Mouse (Mus musculus): ENCODE data around the gene Sord. TPM values are rescaled to one million over a fixed set of nuclear protein-coding genes. Genes with fewer than 3 reads are reported as not detected.

The Sord gene
- polyA plus RNA-seq, 1 experiment from 2014 or later = 49.9 TPM

DNA sequence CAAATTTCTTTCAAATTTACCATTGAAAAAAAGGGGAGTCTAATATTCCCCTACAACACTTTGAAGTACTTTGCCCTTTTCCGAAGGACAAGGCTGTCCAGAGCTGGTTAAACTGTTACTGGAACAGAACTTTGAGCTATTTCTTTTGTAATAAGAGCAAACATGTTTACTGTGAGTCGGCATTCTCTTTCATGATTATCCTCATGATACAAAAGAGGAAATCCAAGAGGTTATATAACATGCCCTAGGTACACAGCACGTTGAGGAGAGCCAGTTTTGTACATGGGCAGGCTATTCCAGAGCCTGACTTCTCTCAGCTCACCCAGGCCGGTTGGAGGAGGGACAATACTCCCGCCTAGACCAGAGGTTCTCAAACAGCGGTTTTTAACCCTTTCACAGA is 7.4 kb downstream of the Sord start:
- peak; percentile 70; the same call in 1 of the 2 replicates for ATAC-seq (ENCODE audit: insufficient read depth, low FRiP score, low read depth)
- H3K4me1 ChIP-seq = no peaks in the 10 kb centered on the region
- H3K4me2 ChIP-seq = no peak overlapping the region
- no peaks in the 10 kb centered on the region for H3K9me3 ChIP-seq
- 47% methylated on average over 6 of the region's 6 CpGs for WGBS
- no peak overlapping the region for H3K9ac ChIP-seq
- no peak overlapping the region for H3K4me3 ChIP-seq (replicated peaks)
- H3K27ac ChIP-seq = no peak overlapping the region
- H3K27me3 ChIP-seq (replicated peaks) = no peaks in the 10 kb centered on the region
- H3K36me3 ChIP-seq = no peaks in the 10 kb centered on the region

DNA sequence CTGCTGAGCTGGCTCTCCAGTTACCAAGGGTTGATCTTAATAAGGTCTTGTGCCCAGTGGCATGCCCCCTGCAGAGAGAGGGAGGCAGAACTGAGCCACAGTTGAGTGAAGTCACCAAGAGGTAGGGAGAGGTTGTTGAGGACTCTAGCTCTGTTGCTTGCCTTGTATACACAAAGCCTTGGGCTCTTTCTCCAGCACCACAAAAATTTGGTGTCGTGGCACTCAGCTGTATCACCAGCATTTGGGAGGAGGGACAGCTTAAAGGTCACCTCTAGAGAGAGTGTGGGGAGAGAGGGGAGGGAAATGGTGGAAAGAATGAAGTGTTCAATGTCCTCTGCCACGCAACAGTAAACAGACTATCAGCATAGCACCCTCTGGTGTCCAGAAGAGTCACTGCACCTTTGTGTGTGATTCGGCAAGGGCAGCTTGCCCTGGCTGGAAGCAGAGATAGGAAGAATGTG is 9.2 kb downstream of the Sord start:
- Histone ChIP-seq H3K27ac (no peak overlapping the region), H3K9ac (no peak overlapping the region), H3K27me3 (replicated peaks) (no peaks in the 10 kb centered on the region), H3K4me2 (no peak overlapping the region), H3K9me3 (no peaks in the 10 kb centered on the region), H3K4me3 (replicated peaks) (no peak overlapping the region), H3K36me3 (no peaks in the 10 kb centered on the region), H3K4me1 (no peaks in the 10 kb centered on the region)
- WGBS = 1% methylated on average over 3 of the region's 3 CpGs
- ATAC-seq (ENCODE audit: insufficient read depth, low FRiP score, low read depth) = peak; percentile 27; the same call in 1 of the 2 replicates

- WGBS = 83% methylated on average over 10 of the region's 10 CpGs
- H3K4me1 ChIP-seq = no peaks in the 10 kb centered on the region
- no peaks in the 10 kb centered on the region for H3K27me3 ChIP-seq (replicated peaks)
- H3K36me3 ChIP-seq = no peaks in the 10 kb centered on the region
- ATAC-seq (ENCODE audit: insufficient read depth, low FRiP score, low read depth) = no peak
- H3K9me3 ChIP-seq = no peaks in the 10 kb centered on the region
- H3K9ac ChIP-seq = no peak overlapping the region
- H3K4me3 ChIP-seq (replicated peaks) = no peak overlapping the region
- H3K27ac ChIP-seq = no peak overlapping the region
- H3K4me2 ChIP-seq = no peak overlapping the region
Observed at GRCm38 (mm10) chr2:122247786-122248185, 13.2 kb downstream of the Sord start.

- Histone ChIP-seq H3K27me3 (replicated peaks) (no peaks in the 10 kb centered on the region), H3K27ac (no peak overlapping the region), H3K9ac (no peak overlapping the region), H3K9me3 (no peaks in the 10 kb centered on the region), H3K4me3 (replicated peaks) (no peak overlapping the region), H3K4me2 (no peak overlapping the region), H3K4me1 (no peaks in the 10 kb centered on the region), H3K36me3 (no peaks in the 10 kb centered on the region)
- no peak for ATAC-seq (ENCODE audit: insufficient read depth, low FRiP score, low read depth)
- WGBS = 90% methylated on average over 5 of the region's 5 CpGs
Observed at GRCm38 (mm10) chr2:122255997-122256396, 21.4 kb downstream of the Sord start.

GRCm38 (mm10) chr2:122260729-122261128 is 26.2 kb downstream of the Sord start:
- H3K27ac ChIP-seq = no peak overlapping the region; the same call in 1 of the 2 replicates
- no peaks in the 10 kb centered on the region for H3K9me3 ChIP-seq
- H3K4me2 ChIP-seq = no peak overlapping the region
- 0 out of 2 replicates have a peak, but pooled peaks have one; percentile 48 for ATAC-seq (ENCODE audit: insufficient read depth, low FRiP score, low read depth)
- 74% methylated on average over 5 of the region's 5 CpGs for WGBS
- no peak overlapping the region for H3K9ac ChIP-seq
- no peaks in the 10 kb centered on the region for H3K4me1 ChIP-seq
- H3K4me3 ChIP-seq (replicated peaks) = no peak overlapping the region
- no peaks in the 10 kb centered on the region for H3K36me3 ChIP-seq
- H3K27me3 ChIP-seq (replicated peaks) = no peaks in the 10 kb centered on the region

DNA sequence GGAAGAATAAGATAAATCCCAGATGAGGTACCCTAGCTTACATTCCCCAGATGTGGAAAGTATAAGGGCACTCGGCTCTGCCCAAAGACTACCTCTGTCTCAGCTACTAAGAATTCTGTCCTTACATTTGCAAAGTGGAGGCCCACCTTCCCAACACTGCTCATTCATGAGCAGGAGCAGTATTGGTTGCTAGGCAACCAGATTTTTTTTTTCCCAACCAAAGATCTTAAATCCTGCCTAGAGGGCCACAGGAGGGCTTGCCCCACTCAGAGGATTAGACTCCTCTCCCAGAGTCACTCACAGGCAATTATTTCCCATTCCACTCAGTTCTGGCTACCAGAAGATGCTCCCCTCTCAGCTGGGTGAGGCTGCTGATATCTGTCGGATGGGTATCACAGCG is 30.1 kb downstream of the Sord start:
- Histone ChIP-seq H3K4me3 (replicated peaks) (no peak overlapping the region), H3K4me2 (no peak overlapping the region), H3K27ac (no peak overlapping the region), H3K27me3 (replicated peaks) (no peaks in the 10 kb centered on the region), H3K4me1 (no peaks in the 10 kb centered on the region), H3K9ac (no peak overlapping the region), H3K36me3 (no peaks in the 10 kb centered on the region), H3K9me3 (no peaks in the 10 kb centered on the region)
- 73% methylated on average over 3 of the region's 3 CpGs for WGBS
- ATAC-seq (ENCODE audit: insufficient read depth, low FRiP score, low read depth) = no peak

- Histone ChIP-seq H3K36me3 (no peaks in the 10 kb centered on the region), H3K9me3 (no peaks in the 10 kb centered on the region), H3K4me2 (no peak overlapping the region), H3K9ac (no peak overlapping the region), H3K4me1 (no peaks in the 10 kb centered on the region), H3K4me3 (replicated peaks) (no peak overlapping the region), H3K27ac (peak overlapping the region; percentile 59), H3K27me3 (replicated peaks) (no peaks in the 10 kb centered on the region)
- 82% methylated on average over 7 of the region's 7 CpGs for WGBS
- peak; percentile 86 for ATAC-seq (ENCODE audit: insufficient read depth, low FRiP score, low read depth)
Observed at GRCm38 (mm10) chr2:122266407-122267193, 32.1 kb downstream of the Sord start.

GRCm38 (mm10) chr2:122278769-122279168 is 44.2 kb downstream of the Sord start:
- Histone ChIP-seq H3K36me3 (no peaks in the 10 kb centered on the region), H3K9ac (no peak overlapping the region), H3K27ac (no peak overlapping the region), H3K9me3 (no peaks in the 10 kb centered on the region), H3K27me3 (replicated peaks) (no peaks in the 10 kb centered on the region), H3K4me2 (no peak overlapping the region), H3K4me3 (replicated peaks) (no peak overlapping the region), H3K4me1 (no peaks in the 10 kb centered on the region)
- no peak for ATAC-seq (ENCODE audit: insufficient read depth, low FRiP score, low read depth)
- WGBS = 67% methylated on average over 3 of the region's 3 CpGs

DNA sequence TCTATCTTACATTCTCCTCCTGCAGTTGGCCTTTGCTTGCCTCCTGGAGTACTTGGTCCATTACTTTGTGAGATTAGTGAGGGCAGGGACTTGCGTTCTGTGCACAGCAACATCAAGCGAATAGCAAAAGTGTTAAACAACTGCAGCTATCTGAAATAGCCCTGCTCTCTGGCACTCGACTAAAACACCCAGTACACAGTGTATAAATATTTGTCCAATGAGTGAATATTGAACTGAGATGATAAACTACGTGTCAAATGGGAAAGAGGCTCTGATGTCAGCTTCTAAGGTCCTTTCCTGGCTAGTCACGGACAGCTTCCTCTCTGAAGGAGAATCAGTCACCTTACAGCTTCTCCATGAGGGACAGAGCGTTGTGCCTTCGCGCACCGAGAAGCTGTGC is 49.5 kb downstream of the Sord start:
- H3K9ac ChIP-seq = no peak overlapping the region
- 61% methylated on average over 9 of the region's 9 CpGs for WGBS
- H3K4me3 ChIP-seq (replicated peaks) = no peak overlapping the region
- no peak for ATAC-seq (ENCODE audit: insufficient read depth, low FRiP score, low read depth)
- H3K27me3 ChIP-seq (replicated peaks) = no peaks in the 10 kb centered on the region
- no peaks in the 10 kb centered on the region for H3K9me3 ChIP-seq
- H3K36me3 ChIP-seq = no peaks in the 10 kb centered on the region
- H3K4me1 ChIP-seq = no peaks in the 10 kb centered on the region
- no peak overlapping the region for H3K27ac ChIP-seq
- H3K4me2 ChIP-seq = no peak overlapping the region

GRCm38 (mm10) chr2:122286137-122286536 is 51.6 kb downstream of the Sord start:
- H3K4me2 ChIP-seq = no peak overlapping the region
- no peaks in the 10 kb centered on the region for H3K4me1 ChIP-seq
- no peaks in the 10 kb centered on the region for H3K9me3 ChIP-seq
- no peaks in the 10 kb centered on the region for H3K36me3 ChIP-seq
- no peak overlapping the region for H3K4me3 ChIP-seq (replicated peaks)
- WGBS = 49% methylated on average over 7 of the region's 7 CpGs
- ATAC-seq (ENCODE audit: insufficient read depth, low FRiP score, low read depth) = no peak
- H3K9ac ChIP-seq = no peak overlapping the region
- H3K27ac ChIP-seq = no peak overlapping the region
- H3K27me3 ChIP-seq (replicated peaks) = no peaks in the 10 kb centered on the region

GRCm38 (mm10) chr2:122294916-122295315 is 60.4 kb downstream of the Sord start:
- H3K9ac ChIP-seq = no peak overlapping the region
- ATAC-seq (ENCODE audit: insufficient read depth, low FRiP score, low read depth) = no peak
- H3K4me2 ChIP-seq = no peak overlapping the region
- 11% methylated on average over 7 of the region's 7 CpGs for WGBS
- peaks cover 23% of the 10 kb centered on the region for H3K4me1 ChIP-seq
- H3K27me3 ChIP-seq (replicated peaks) = peaks cover 53% of the 10 kb centered on the region
- H3K4me3 ChIP-seq (replicated peaks) = no peak overlapping the region
- H3K9me3 ChIP-seq = no peaks in the 10 kb centered on the region
- H3K36me3 ChIP-seq = no peaks in the 10 kb centered on the region
- no peak overlapping the region for H3K27ac ChIP-seq

- no peak for ATAC-seq (ENCODE audit: insufficient read depth, low FRiP score, low read depth)
- Histone ChIP-seq H3K4me1 (peaks cover 35% of the 10 kb centered on the region), H3K4me2 (peak overlapping the region; percentile 44), H3K27ac (no peak overlapping the region), H3K27me3 (replicated peaks) (peaks cover 77% of the 10 kb centered on the region), H3K9ac (no peak overlapping the region), H3K36me3 (no peaks in the 10 kb centered on the region), H3K9me3 (no peaks in the 10 kb centered on the region), H3K4me3 (replicated peaks) (peak overlapping the region; percentile 4)
- 1% methylated on average over 35 of the region's 35 CpGs for WGBS
Observed at GRCm38 (mm10) chr2:122297271-122298095, 62.9 kb downstream of the Sord start.
